Mouse (Mus musculus) megakaryocyte, adult 5-6 weeks (primary cell): Measurements from ENCODE around the gene Rnft1. TPM values are rescaled to one million over a fixed set of nuclear protein-coding genes. Genes with fewer than 3 reads are reported as not detected.

Experiments used
- ATAC-seq: 2 replicates; pipeline ENCODE4 v1.8.0; 2016; ENCODE audit warnings: mild to moderate bottlenecking, inconsistent platforms; ENCODE audit not compliant: poor library complexity, severe bottlenecking
- total RNA-seq, 2 experiments: library from RNA; stranded (forward) in 1 of 2; stranded (reverse) in 1 of 2; fragments of 153-499, 151-499 nt in 1 of 2; fragments of 221-1000, 200-1000 nt in 1 of 2; gene quantifications; 2 replicates each; pipeline versions ENCODE4 v1.2.3 to v1.2.4; 2015 to 2017

The Rnft1 gene
- total RNA-seq (2015), result 14.8 and 15.8 TPM in 2 replicates
- total RNA-seq (2017), result 13.2 TPM in 2 replicates

DNA sequence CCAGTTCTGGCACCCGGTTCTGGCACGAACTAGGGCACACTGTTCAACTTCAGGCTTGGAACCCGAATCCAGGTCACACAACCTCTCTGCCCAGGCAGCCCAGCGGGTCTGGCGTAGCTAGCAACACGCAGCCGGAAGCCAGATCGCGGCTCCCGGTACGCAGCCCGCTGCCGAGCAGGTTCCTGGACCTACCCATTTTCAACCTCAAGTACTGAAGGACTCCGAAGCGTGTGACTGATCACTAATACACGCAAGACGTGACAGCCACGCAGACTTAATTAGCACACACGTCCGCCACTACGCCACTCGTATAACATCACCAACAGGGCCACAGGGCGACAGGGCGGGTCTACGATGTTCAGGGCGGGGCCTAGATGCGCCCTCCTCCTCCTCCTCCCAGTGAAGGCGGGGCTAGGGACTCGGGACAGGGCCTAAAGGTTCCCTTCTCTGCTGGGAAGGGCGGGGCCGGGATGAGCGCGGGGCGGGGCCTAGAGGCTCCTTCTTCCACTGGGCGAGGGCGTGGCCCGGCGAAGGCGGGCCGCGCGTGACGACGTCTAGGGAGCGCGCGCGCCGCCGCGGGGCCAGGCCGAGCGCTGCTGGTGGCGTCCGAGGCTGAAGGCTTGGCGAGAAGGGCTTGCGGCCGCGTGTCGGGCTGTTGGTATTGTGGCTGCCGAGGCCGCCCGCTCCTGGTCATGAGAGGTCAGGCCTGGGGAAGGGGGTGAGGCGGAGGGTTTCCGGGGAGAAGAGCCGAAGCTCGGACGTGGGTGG lies at the start of gene Rnft1:
Rnft1 (plus strand) TSS at position 557 of the 768 bp plus-strand sequence.
- ATAC-seq, result peak; percentile 96

DNA sequence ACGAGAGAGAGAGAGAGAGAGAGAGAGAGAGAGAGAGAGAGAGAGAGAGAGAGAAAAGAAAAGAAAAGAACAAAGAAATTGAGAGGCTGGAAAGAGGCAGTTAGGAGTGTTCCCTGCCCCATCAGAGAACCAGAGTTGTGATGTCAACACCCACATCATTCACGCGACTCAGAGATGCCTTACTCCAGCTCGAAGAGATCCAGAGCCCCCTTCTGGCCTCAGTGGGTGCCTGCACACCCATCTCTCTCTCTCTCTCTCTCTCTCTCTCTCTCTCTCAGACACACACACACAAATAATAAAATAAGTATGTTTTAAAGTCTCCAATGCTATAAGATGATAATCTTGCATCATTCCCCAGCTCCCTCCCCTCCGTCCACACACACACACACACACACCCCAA lies 47.6 kb upstream of the Rnft1 start:
- ATAC-seq, result no peak

DNA sequence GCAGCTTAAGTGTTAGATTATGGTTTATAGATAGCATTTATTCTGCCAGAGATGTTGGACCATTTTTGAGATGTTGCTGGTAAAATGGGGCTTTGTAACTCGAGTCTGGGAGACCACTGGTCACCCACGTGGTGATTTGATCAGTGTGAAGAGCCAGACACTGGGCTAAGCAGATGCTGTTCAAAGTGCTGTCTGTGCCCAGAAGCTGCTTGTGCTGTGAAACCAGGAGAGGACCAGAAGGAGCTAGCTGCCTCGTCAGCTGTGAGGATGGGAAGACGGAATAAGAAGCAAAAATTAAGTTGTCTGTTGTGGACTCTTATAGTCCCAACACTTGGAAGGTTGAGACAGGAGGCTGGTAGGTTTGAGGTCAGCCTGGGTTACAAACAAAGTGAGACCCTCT lies 46.2 kb upstream of the Rnft1 start:
- no peak for ATAC-seq

DNA sequence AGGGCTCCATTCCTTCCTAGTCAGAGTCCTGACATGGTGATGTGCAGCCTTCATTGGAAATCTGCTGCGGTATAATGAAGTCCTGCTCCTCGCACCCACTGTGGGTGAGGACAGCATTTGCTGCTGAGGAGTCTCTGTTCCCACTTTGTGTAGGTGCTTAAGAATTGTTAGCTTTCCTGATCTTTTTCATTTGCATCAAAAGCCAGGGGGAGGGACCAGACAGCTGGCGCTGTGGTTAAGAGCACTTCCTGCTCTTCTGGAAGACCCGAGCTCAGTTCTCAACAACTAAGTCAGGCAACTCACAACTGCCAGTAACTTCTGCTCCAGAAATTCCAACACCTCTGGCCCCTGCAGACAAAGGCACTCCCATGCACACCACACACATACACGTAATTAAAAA lies 43.7 kb upstream of the Rnft1 start:
- no peak for ATAC-seq

DNA sequence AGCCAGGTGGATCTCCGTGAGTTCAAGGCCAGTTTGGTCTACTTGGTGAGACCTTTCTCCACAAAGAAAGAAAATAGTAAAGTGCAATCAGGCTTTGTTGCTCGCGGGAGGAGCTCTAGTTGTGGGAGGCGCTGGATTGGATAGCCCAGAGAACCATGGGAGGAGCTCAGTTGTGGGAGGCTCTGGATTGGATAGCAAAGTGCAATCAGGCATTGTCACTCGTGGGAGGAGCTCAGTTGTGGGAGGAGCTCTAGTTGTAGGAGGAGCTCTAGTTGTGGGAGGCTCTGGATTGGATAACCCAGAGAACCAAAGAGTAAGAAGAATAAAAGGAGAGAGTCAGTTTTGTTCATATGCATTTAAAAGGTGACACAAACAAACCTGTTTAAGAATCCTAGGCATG lies 30.5 kb upstream of the Rnft1 start:
- no peak for ATAC-seq

DNA sequence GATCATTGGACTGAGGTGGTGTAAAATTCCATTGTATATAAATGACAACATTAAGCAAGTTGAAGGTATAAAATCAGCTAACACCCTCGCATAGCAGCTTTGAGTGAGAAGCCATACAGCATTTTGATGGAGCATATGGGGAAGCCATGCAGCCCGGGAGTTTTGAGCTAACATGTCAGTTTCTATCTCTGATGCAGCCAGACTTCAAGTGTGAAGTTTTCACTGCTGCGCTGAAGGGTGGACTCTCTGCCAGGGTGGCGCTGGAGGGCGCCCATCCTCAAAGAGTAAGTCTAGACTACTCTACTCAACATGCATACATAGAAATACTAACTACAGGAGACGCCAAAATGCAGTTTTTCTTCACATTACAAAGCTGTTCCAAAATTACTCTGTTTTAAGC lies 26.9 kb upstream of the Rnft1 start:
- ATAC-seq, result no peak

DNA sequence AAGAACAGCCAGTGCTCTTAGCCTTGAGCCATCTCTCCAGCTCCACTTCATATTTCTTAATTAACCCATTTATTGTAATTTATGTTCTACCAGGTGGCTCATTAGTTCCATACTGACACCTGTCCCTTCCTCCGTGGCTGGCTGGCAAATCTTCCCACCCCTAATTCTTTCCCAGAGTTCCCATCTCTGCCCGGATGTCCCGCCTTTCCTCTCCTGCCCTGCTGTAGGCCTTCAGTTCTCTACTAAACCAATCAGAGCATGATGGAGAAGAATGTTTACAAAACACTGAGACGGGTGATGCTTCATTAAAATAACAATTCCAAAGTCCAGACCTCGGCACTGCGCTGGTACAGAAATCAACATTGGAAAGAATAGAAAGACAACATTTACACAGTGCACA lies 25.6 kb upstream of the Rnft1 start:
- ATAC-seq, result no peak

DNA sequence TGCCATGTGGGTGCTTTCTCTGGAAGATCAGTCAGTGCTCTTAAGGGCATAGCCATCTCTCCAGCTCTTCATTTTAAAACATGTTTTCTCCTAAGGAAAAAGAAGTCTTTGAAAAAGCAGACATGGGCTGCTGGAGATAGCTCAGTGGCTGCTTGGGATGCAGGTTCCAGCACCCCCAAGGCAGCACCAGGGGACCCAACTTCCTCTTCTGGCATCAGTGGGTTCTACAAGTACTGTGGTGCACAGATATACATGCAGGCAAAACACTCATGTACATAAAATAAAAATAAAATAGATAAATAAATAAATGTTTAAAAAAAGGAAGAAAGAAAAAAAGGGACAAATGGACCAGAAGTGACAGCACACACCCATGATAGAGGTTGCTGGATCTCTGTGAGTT lies 21.9 kb upstream of the Rnft1 start:
- no peak for ATAC-seq

DNA sequence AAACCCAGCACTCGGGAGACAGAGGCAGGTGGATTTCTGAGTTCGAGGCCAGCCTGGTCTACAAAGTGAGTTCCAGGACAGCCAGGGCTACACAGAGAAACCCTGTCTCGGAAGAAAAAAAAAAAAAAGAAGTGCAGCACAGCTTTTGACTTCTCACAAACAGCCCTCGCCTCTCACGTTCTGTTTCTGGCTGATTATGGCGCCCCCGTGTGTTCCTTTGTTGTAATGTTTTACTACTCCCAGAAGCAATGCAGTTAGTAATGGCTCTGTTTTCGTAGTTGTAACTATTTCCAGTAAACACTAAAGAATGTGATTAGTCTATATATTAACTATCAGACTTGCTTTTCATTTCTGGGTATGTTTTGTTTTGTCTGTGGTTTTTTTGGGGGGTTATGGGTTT lies 20.2 kb upstream of the Rnft1 start:
- ATAC-seq, result peak; percentile 75

DNA sequence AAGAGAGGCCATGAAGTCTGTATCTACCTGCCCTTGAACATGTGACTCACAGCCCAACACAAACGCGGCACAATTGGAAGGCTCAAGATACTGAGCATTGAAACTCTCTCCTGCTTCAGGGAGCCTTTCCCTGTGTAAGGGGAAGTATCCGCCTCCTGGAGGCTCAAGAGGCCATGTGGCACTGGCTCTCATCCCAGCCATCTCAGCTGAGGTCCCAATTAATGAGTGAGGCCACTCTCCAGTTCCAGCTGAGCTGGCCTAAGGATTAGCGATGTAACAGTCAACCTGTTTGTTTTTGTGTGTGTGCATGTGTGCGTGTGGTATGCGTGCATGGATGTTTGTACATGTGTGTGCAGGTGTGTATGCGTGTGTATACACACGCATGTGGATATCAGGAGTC lies 16.1 kb upstream of the Rnft1 start:
- ATAC-seq, result no peak

DNA sequence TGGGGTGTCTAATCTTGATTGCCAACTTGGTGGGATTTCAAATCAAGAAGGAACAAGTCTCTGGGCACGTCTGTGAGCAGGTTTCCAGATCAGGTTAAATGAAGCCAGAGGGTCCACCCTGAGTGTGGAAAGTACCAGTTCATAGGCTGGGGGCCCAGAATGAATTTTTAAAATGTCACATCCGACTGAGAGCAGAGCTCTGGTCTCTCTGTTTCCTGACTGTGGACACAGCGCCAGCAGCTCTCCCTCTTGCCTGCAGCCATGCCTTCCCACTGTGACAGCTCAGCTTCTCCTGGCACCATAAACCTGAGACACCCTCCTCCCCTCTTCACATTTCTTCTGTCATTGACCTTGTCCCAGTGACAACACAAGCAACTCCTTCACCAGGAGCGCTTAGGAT lies 15.5 kb upstream of the Rnft1 start:
- no peak for ATAC-seq

DNA sequence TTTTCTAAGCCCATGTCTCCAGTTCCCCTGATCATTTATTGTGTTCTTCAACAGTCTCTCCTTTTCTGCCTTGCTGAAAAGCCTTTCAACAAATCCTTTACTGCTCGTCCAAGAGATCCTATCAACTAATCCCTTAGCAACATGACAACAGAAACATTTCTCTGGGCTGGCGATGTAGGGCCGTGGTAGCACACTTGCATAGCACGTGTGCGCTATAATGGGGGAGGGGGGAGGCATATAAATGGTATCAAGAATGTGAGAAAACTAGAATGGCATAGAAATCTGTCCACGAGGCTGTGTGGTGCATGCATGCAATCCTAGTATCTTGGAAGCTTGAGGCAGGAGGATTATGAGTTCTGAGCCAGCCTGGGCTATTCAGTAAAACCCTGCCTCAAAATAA lies 12.7 kb upstream of the Rnft1 start:
- no peak for ATAC-seq

DNA sequence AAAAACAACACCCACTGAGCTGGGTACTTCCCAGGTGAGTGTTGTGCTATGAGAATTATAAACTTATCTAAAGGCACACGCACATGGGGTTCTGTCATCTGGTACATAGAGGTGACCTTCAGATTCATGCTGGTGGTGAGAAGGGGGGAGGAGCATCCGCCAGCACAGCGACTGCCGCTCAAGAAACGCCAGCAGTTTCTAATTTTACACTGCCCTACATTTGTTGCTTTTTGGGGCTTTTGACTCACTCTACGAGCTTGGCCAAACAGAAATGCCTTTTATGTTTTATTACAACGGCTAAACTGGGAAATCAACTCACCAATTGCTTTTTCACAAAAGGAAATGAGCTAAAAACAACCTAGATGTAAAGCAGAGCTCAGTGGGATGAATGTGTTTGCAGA lies 11.7 kb upstream of the Rnft1 start:
- ATAC-seq, result no peak

DNA sequence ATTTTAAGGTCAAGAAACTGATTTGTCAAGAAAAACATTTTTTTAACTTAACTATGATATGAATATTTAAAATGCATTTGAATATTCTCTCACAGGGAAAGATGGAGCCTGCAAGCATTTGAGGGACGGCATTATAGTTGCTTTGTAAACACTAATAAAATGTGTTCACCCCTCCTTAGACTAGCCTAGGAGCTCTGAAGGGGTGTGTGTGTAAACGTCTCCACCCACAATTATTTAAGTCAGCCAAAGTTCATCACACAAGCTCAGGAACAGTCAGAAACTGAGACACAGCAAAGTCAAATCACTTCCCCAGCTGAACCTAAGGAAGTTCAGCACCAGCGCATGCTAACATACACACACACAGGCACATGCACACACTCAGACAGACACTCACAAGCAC lies 10.9 kb upstream of the Rnft1 start:
- ATAC-seq, result no peak

DNA sequence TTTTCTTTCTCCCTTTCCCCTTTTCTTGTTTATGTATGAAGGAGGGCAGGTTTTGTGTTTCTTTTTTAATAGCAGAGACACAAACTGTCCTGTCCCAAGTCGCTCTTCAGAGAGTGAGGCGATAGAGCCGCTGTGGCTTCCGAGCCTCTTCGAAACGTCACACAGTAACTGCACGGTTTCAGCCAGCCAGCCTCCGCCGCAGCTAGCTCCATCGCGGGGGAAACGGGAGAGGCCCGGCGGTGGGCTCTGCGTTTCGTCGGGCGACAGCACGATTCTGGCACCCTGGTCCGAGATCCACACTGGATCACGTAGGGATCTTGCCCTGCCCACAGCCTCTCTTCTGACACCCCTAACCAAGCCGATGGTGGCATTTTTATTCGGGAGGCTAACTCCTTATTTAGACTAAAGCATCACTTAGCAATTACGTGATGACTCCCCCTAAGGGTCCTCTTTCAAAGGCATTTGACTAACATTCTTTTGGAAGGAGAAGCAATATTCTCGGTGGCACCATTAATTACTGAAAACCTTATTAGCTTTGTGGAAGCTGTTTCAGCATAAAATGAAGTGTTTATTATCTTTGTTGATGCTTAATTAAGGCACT lies 553 bp downstream of the Rnft1 start:
- ATAC-seq, result peak; percentile 33

DNA sequence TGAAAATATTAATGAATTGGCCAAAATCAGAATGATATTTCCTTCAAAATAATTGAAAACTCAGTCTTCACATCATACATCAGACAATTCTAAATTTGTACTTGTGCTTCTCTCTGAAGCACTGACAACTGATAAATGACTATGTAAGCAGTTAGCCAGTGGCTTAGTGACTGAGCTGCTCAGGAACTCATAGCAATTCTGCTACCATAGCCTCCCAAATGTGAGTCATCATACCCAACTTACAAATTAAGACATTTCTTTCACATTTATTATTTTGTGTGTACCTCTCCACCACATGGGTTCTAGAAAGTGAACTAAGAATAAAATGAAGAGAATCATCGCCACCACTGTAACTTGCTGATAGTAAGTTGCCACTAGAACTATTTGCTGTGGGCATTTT lies 6.3 kb downstream of the Rnft1 start:
- no peak for ATAC-seq

DNA sequence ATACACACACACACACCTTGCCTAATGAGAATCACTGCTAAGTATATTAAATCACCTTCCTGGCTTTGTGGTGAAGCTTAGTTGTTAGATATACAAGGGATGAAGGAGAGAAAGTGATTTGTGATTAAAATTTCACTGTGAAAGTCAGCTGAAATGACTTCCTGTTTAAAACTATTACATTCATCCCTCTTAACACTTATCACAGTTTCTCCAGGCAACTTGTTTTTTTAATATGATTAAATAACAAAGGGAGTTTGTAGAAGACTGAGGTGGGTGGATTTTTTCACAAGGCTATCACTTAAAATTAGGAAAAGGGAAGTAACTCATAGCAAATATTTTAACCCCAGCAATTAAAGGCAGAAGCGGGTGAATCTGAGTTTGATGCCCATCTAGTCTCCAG lies 12.9 kb downstream of the Rnft1 start:
- ATAC-seq, result no peak

DNA sequence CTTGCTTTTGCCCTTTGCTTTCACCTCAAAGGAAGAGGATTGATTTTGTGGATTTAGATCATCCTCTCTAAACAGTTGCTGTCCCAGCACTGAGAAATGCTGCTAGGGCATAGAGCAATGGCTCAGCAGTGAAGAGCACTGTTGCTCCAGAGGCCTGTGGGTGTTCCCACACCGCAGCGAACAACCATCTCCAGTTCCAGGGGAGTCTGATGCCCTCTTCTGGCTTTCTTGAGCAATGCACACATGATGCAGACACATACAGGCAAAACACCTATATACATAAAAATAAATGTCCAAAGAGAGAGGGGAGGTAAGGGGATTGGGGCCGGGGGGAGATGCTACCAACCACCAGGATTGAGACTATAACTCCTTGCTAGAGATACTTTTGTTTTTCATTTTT lies 13.5 kb downstream of the Rnft1 start:
- ATAC-seq, result no peak

DNA sequence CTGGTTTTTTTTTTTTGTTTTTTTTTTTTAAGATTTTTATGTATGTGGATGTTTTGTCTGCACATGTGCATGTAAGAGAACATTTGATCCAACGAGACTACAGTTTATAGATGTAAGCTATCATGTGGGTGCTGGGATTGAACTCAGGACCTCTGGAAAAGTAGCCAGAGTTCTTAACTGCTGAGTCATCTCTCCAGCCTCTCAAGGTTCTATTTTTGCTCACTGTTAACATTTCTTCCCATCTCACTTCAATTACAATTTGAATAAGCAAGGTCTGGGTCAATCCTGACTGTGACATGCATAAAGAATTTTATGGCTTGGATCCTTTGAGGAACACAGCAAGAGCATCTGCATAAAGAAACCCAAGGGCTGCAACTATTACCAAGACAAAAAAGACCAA lies 16.3 kb downstream of the Rnft1 start:
- no peak for ATAC-seq

DNA sequence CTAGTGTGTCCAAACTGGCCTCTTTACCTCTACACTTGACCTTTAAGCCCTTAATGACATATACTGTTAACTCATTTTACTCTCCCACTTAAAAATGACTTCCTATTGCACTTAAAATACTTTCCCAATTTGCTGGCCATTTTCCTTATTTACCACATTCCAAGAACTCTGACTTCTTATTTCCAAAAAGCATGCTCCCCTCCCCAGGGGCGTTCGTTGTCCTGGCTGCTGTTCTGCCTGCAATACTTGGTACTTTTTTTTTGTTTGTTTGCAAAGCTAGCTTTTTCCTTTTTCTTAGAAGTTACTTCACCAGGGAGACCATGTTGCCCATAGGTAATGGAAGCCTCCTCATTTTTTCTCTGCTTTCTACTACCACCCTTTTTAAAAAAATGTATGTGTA lies 18.7 kb downstream of the Rnft1 start:
- no peak for ATAC-seq

DNA sequence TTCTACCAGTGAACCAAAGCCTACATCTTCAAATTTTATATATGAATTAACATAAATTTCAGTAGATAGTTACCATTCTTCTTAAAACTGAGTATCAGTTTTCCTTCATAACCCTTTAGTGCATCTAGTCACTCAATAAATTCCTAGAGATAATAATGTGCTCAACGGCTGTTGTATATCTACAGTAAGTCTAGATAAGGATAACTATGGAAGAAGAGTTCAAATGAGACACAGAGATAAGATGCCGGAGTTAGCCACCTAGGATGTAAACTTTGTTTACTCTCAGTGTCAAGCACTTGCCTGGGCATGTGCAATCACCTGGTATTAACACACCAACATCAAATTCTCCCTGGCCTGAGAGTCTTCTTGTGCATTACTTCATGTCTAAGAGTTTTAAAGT lies 22.9 kb downstream of the Rnft1 start:
- no peak for ATAC-seq

DNA sequence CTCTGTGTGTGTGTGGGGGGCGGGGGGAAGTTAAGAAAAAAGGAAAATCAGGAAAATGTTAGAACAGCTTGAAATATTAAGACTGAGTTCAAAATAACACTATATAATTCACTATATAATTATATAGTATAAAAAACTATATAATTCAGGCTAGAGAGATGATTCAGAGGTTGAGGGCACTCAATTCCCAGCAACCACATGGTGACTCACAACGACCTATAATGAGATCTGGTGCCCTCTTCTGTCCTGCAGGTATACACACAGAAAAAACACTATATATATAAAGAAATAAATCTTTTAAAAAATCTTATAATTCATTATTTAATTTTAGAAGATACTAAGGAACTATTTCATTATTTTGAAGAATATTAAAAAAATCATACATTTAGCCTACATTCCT lies 23.5 kb downstream of the Rnft1 start:
- no peak for ATAC-seq

DNA sequence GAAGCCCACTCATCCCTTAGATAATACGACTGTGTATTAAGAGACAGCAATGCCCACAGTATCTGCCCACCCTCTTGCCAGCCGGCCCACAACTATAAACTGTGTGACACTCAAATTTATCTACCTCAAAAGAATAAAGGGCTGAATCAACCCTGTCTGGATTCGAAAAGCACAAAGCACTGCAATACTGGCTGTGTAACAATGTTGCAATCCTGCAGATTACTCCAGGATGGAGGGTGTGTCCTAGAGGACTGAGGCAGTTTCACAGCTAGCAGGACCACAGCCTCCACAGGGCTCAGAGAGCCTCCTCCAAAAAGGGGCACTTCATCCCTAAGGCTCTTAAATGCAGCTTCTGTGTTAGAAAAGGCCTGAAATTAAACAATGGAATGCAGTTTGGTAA lies 32.2 kb downstream of the Rnft1 start:
- no peak for ATAC-seq
